Comparison of ENCODE assay signal across 15 mouse cellular contexts in genomic region chr6:100707557-100707956, GRCm38 (mm10). TPM values are rescaled to one million over a fixed set of nuclear protein-coding genes. Genes with fewer than 3 reads are reported as not detected.
A peak's percentile ranks its signal among the peaks of the same experiment; 100 is the strongest.
DNase-seq lines count a peak whose midpoint lies in the region; ATAC-seq lines count a peak whose summit lies in the region.
"Had no signal": no experiment of that assay in that cellular context is flagged by ENCODE, and none has a peak within 500 bp of the region (broad histone marks: within the 10 kb centered on the region; RNA-seq: fewer than 3 reads in every experiment).

No protein-coding gene starts in this region.

- intact Hi-C loops in heart, postnatal 36 days (cut with DNase I) = loop anchor here (5.0 kb wide), 1 partner anchor 95 kb away; no protein-coding TSS in a partner anchor

- ATAC-seq in kidney, embryonic 16.5 days (ENCODE audit: low FRiP score, low TSS enrichment) = no peak
- ATAC-seq in embryonic facial prominence, embryonic 14.5 days (ENCODE audit: low read depth) = peak; percentile 45
- no peak for ATAC-seq in inflammation-experienced regulatory T-cells, adult 6 months

- WGBS in kidney, embryonic 16.5 days = 43% methylated on average over 7 of the region's 7 CpGs
- 15% methylated on average over 7 of the region's 7 CpGs for WGBS in embryonic facial prominence, embryonic 14.5 days

- no peak overlapping the region for H3K27ac ChIP-seq in kidney, embryonic 16.5 days (ENCODE audit: low read length)
- H3K27ac ChIP-seq in embryonic facial prominence, embryonic 14.5 days (replicated peaks; ENCODE audit: low read depth, low read length) = peak overlapping the region; percentile 88
- H3K27ac ChIP-seq: neural tube, embryonic 13.5 days had no signal

- peaks cover 11% of the 10 kb centered on the region; the same call in 1 of the 2 replicates for H3K27me3 ChIP-seq in kidney, embryonic 16.5 days (ENCODE audit: insufficient read depth, low read length)
- no peaks in the 10 kb centered on the region for H3K27me3 ChIP-seq in embryonic facial prominence, embryonic 14.5 days (replicated peaks; ENCODE audit: control insufficient read depth, insufficient read depth, low read length)

- H3K9me3 ChIP-seq in kidney, embryonic 16.5 days (ENCODE audit: low read length) = no peaks in the 10 kb centered on the region
- no peaks in the 10 kb centered on the region for H3K9me3 ChIP-seq in embryonic facial prominence, embryonic 14.5 days (ENCODE audit: control insufficient read depth, low read length)
- H3K9me3 ChIP-seq: neural tube, embryonic 13.5 days had no signal

- H3K9ac ChIP-seq in kidney, embryonic 16.5 days (replicated peaks; ENCODE audit: low read length) = no peak overlapping the region
- peak overlapping the region; percentile 6; the same call in 1 of the 2 replicates for H3K9ac ChIP-seq in embryonic facial prominence, embryonic 14.5 days (ENCODE audit: low read depth, low read length)
- H3K9ac ChIP-seq: lung, embryonic 14.5 days; neural tube, embryonic 13.5 days had no signal

- DNase-seq in kidney, postnatal 14 days = peak; percentile 25
- peak; percentile 96 for DNase-seq in NIH3T3 (ENCODE audit: low read depth)
- DNase-seq in embryonic facial prominence, embryonic 14.5 days (ENCODE audit: low spot score) = peak; percentile 90
- DNase-seq in heart, postnatal 36 days = peak; percentile 47 to 52
- no peak for DNase-seq in spleen, adult 18-20 months
- DNase-seq in right cerebral cortex, adult 2 months (ENCODE audit: low spot score in 2 of 2) = no peak
- DNase-seq: adrenal gland, postnatal 10 days; lung, embryonic 14.5 days had no signal

- no peak overlapping the region for H3K4me3 ChIP-seq in kidney, embryonic 16.5 days (ENCODE audit: low read length)
- peak overlapping the region; percentile 5 for H3K4me3 ChIP-seq in embryonic facial prominence, embryonic 14.5 days (ENCODE audit: low read depth, low read length)
- H3K4me3 ChIP-seq: neural tube, embryonic 13.5 days had no signal

- H3K4me2 ChIP-seq in kidney, embryonic 16.5 days (replicated peaks; ENCODE audit: low read depth, low read length) = no peak overlapping the region
- peak overlapping the region; percentile 57 for H3K4me2 ChIP-seq in embryonic facial prominence, embryonic 14.5 days (ENCODE audit: low read depth, low read length)
- H3K4me2 ChIP-seq: lung, embryonic 14.5 days; neural tube, embryonic 13.5 days had no signal

- peaks cover 26% of the 10 kb centered on the region for H3K4me1 ChIP-seq in kidney, embryonic 16.5 days (ENCODE audit: insufficient read depth, low read length)
- H3K4me1 ChIP-seq in embryonic facial prominence, embryonic 14.5 days (ENCODE audit: control insufficient read depth, insufficient read depth, low read length) = peaks cover 45% of the 10 kb centered on the region

- H3K36me3 ChIP-seq in kidney, embryonic 16.5 days (ENCODE audit: insufficient read depth, low read length) = no peaks in the 10 kb centered on the region
- H3K36me3 ChIP-seq in embryonic facial prominence, embryonic 14.5 days (ENCODE audit: control insufficient read depth, insufficient read depth, low read length) = no peaks in the 10 kb centered on the region; the same call in 1 of the 2 replicates
- H3K36me3 ChIP-seq: neural tube, embryonic 13.5 days had no signal

RNA-seq across cellular contexts. Expression of gene Gxylt2, which starts 3.0 kb away (rescaled TPM):
- 6.8 and 8.0 TPM in 2 replicates for polyA plus RNA-seq in kidney, embryonic 16.5 days (2015; fragmentation: Nextera tagmentation; extraction: Ambion mirVana)
- polyA plus RNA-seq in embryonic facial prominence, embryonic 14.5 days (2014; fragmentation: Nextera tagmentation; extraction: Ambion mirVana) = 31.7 and 33.7 TPM in 2 replicates
- 1 to 10 TPM; 3.1 TPM for total RNA-seq in heart, postnatal 36 days (2021)
- under 1 TPM in 1 of 3 experiments, not detected in 2; 0.04 TPM for polyA plus RNA-seq in inflammation-experienced regulatory T-cells, adult 6 months (2017; shearing (Covaris generic))
- total RNA-seq: common myeloid progenitor, adult 5-6 weeks; hematopoietic stem cell, adult 5-6 weeks; megakaryocyte-erythroid progenitor cell, adult 5-6 weeks; MEL had no signal

RNA-seq across cellular contexts. Expression of gene Shq1, which starts 36.6 kb away (rescaled TPM):
- 18.9 and 20.8 TPM in 2 replicates for polyA plus RNA-seq in kidney, embryonic 16.5 days (2015; fragmentation: Nextera tagmentation; extraction: Ambion mirVana)
- 12.5 and 14.2 TPM in 2 replicates for polyA plus RNA-seq in embryonic facial prominence, embryonic 14.5 days (2014; fragmentation: Nextera tagmentation; extraction: Ambion mirVana)
- 1 to 10 TPM; 2.5 to 3.5 TPM for total RNA-seq in heart, postnatal 36 days (2021)
- polyA plus RNA-seq in inflammation-experienced regulatory T-cells, adult 6 months (2017; shearing (Covaris generic)) = 1 to 10 TPM; 6.7 to 8.2 (median 7.8) TPM

Comparison
In these comparisons a context has a peak if more than half of its experiments do, and no peak if none do; other contexts are left out.
1. DNase-seq: peak in kidney, postnatal 14 days (single experiment), NIH3T3 (single experiment), embryonic facial prominence, embryonic 14.5 days (single experiment) and heart, postnatal 36 days (2 of 2); none in spleen, adult 18-20 months (0 of 2) and right cerebral cortex, adult 2 months (0 of 2).